Mouse (Mus musculus) urinary bladder, adult 18-20 months (tissue): ENCODE results near the gene 5330417C22Rik.

Experiments used
- DNase-seq, 2 experiments: peaks; one replicate each; pipeline ENCODE4 v3.0.0; 2022; ENCODE audit warnings: low spot score in 2 of 2, mixed read lengths in 2 of 2

5330417C22Rik gene

DNA sequence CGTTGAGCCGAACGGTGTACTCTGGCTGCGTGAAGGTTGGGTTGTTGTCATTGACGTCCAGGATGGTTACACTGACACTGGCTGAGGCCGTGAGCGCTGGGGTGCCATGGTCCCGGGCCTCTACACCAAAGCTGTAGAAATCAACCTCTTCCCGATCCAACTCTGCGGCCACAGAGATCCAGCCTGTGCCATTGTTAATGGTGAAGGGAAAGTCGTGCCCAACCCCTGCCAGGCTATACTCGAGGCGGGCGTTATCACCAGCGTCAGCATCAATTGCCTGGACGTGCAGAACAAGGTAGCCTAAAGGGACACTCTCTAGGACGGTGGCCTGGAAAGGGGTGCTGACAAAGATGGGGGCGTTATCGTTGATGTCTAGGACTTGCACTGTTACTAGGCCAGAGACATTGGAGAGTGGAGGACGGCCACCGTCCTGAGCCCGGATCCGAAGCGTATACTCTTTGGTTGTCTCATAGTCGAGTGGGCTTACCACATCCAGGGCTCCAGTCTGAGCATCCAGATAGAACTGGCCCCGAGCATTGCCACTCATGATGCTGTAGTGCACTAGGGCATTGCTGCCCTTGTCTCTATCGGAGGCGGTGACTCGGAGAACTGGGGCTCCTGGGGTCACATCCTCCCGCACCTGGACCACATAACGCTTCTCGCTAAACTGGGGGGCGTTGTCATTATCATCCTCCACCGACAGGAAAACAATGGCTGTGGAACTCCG is 122.5 kb downstream of the 5330417C22Rik start:
- no peak for DNase-seq

DNA sequence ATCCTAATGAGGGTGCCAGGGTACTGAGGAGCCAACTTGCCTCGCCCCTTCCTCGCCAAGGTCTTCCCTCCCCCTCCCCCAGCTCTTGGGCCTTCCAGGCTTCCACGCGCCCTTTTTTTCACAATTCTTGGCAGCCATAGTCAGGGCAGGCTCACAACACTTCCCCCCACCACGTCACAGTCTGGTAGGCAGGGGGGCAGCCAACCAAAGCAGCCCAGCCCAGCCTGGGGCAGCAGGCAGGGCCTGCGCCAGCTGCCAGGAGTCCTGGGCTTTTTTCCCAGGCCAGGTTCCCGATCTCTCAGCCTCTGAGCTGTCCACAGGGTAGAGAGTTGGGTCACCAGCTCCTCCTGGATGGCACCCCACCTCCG is 124.6 kb downstream of the 5330417C22Rik start:
- DNase-seq = no peak

DNA sequence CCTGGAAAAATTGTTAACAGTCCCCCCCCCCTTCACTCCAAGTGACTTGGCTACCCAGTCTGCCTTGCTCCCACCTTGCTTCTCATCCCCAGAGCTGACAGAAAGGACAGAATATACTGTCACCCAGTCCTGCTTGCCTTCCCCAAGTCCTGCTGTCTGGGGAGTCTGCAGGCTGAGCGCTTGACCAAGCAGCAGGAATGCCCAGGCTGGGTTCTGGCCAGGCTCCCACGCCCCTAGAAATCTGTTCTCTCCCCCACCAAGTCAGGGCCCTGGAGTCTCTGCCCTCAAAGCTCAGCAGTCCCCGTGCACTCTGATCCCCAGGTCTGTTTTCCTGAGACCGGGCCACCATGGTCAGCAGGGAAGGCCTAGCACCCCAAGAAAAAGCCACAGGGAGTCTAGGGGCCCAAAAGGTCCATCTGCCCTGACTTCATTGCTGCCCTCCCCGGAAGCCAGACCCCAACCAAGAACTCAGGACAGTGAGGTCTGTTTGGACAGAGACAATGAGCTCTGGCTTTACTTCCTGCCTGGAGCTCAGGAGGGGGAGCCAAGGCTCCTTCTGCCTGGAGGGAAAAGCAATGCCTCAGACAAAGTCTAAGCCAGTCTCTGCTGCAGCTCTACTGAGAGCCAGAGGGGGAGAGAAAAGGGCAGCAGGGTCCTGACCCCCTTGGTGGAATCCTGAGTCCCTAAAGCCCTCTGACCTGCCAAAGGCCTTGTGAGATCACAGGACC is 125.1 kb downstream of the 5330417C22Rik start:
- no peak for DNase-seq

DNA sequence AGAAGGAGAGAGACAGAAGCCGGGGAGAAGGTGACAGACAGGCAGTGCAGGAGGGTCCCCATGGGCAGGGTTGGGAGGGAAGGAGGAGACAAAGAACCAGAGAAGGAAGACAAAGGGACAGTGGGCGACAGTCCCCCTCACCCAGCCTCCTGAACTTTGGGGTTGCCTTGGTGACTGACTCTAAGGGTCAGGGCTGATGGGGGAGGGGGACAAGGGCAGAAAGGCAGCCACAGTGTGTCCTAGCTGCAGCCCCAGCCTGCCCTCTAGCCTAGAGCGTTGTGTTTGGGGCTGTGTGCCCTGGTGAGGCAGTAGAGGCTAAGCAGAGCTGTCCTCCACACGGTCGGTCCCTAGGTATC is 126.0 kb downstream of the 5330417C22Rik start:
- no peak for DNase-seq

DNA sequence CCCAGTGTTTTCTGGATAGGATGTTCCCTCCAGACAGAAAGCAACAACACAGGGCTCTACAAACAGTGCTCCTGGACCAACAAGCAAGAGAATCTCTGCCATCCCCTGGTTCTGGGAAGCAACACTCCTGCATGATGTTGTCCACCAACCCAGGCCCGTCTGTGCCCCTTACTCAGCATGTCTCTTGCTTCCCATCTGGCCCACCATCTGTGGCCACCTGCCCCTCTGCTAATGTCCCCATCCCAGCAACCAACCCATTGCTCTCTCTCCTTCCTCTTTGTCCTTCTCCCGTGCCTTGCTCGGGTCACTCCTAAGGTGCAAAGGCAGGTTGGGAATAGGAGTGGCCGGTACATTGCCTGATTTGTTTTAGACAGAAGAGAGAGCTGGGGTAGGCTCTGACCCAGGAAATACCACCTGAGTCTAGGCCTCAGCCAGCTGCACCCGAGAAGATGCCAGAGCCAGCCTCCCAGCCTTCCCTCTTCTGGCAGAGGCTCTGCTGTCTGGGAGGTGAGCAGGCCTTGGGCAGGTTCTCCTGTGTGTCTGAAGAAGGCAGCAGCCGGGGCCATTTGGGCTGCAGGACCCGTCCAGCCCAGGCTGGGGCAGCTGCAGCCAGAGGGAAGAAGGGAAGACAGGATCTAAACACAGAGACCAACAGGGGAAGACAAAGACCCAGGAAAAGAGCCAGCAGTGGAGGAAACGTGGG is 126.5 kb downstream of the 5330417C22Rik start:
- no peak for DNase-seq

DNA sequence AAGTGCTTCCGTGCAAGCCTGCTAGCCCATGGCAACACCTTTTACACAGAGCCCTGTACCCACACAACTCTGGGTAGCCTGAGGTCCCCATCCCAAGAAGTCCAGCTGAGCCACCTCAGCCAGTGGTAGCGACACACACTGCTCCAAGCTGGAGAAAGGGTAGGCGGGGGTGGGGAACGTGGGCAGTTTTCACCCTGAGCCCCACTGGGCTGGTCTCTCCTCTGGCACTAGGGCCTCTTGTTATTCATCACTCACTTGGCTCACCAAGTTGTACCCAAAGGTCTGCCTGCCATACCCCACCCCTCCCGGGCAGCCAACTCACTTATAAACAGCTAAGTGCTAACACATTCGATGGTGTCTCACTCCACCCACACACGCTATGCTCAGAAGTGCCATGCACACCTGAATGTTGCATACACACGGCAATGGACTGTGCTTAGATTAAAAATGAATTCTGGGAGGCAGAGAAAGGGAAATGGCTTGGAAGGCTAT is 127.8 kb downstream of the 5330417C22Rik start:
- DNase-seq = no peak

DNA sequence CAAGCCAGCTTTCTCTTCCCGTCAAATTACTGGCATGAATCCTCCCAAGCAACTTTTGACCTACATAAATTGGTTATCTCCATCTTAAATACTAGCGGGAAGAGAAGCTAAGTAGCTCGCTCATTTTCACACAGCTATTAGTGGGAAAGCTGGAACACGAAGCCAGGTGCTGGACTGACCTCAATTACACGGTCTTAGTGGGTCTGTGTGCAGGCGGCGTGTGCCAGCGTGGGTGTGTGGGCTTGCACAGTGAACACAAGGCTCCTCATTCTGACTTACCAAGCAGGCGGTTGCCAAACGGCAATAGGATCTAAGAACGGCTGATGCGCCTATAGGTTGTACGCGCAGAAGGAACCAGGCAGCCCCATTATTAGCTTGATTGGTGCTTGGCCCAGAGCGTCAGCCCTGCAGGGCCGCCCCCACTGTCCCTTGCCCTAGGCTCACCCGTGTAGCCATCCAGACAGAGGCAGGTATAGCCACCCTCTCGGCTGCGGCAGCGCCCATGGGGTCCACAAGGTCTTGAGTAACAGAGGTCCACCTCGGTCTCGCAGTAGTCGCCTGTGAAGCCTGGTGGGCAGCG is 129.9 kb downstream of the 5330417C22Rik start:
- DNase-seq = no peak
